In the genomic region with DNA sequence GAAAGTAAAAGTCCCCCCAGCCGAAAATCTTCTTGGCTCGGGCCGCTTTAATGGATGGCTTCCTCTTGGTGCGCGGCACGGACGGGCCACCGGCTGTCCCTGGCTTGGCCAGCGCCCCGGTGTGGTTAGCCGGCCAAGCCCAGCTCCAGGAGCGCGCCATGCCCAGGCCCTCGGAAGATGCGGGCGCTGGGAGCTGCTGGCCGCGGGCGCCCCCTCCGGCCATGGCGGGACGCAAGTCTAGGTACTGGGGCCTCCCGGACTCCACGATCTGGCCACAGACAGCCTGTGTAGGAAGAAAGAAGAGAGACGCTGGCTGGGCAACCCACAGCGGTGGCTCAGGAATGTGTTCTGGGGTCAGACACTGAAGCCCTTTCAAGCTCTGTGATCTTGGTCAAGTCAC, we compare ENCODE assay signal across 8 mouse cellular contexts. TPM values are rescaled to one million over a fixed set of nuclear protein-coding genes. Genes with fewer than 3 reads are reported as not detected.
A peak's percentile ranks its signal among the peaks of the same experiment; 100 is the strongest.
DNase-seq lines count a peak whose midpoint lies in the region; ATAC-seq lines count a peak whose summit lies in the region.

No protein-coding gene starts in this region.

- H3K4me3 ChIP-seq in kidney, embryonic 14.5 days (ENCODE audit: low read length): peak overlapping the region; percentile 25
- peak overlapping the region; percentile 34 for H3K4me3 ChIP-seq in stomach, embryonic 15.5 days (replicated peaks)

- WGBS in kidney, embryonic 14.5 days: 1% methylated on average over 26 of the region's 26 CpGs
- under 1% methylated on average over 26 of the region's 26 CpGs for WGBS in stomach, embryonic 15.5 days

- ATAC-seq in kidney, embryonic 14.5 days (ENCODE audit: low FRiP score, low TSS enrichment): peak; percentile 46
- ATAC-seq in stomach, embryonic 15.5 days (ENCODE audit: insufficient read depth, low FRiP score, low read depth): no peak

- H3K4me2 ChIP-seq in kidney, embryonic 14.5 days (replicated peaks; ENCODE audit: low read depth, low read length): peak overlapping the region; percentile 29
- peak overlapping the region; percentile 62 for H3K4me2 ChIP-seq in stomach, embryonic 15.5 days

- H3K36me3 ChIP-seq in kidney, embryonic 14.5 days (ENCODE audit: control insufficient read depth, insufficient read depth, low read length): no peaks in the 10 kb centered on the region
- H3K36me3 ChIP-seq in stomach, embryonic 15.5 days: no peaks in the 10 kb centered on the region

- H3K9ac ChIP-seq in kidney, embryonic 14.5 days (ENCODE audit: low read depth, low read length): no peak overlapping the region
- 0 out of 2 replicates have a peak overlapping the region, but pooled peaks have one; percentile 19 for H3K9ac ChIP-seq in stomach, embryonic 15.5 days

- peaks cover 16% of the 10 kb centered on the region for H3K4me1 ChIP-seq in kidney, embryonic 14.5 days (ENCODE audit: control insufficient read depth, insufficient read depth, low read length)
- H3K4me1 ChIP-seq in stomach, embryonic 15.5 days: peaks cover 33% of the 10 kb centered on the region

- H3K9me3 ChIP-seq in kidney, embryonic 14.5 days (ENCODE audit: control insufficient read depth, low read length): no peaks in the 10 kb centered on the region
- no peaks in the 10 kb centered on the region for H3K9me3 ChIP-seq in stomach, embryonic 15.5 days

- H3K27ac ChIP-seq in kidney, embryonic 14.5 days (ENCODE audit: low read depth, low read length): no peak overlapping the region
- H3K27ac ChIP-seq in stomach, embryonic 15.5 days: no peak overlapping the region

- DNase-seq in right cerebral cortex, postnatal 4 days: peak; percentile 56
- no peak for DNase-seq in right cerebral cortex, postnatal 25 days
- DNase-seq in cerebellum, postnatal 14 days: peak; percentile 77 to 79
- DNase-seq in gastrocnemius, postnatal 36 days: peak; percentile 49 to 65
- peak; percentile 69 for DNase-seq in lung, postnatal 14 days
- no peak for DNase-seq in ovary, adult 18-20 months (ENCODE audit: low spot score)

- intact Hi-C loops in gastrocnemius, postnatal 36 days (cut with DNase I): no loop called here

- peaks cover 81% of the 10 kb centered on the region for H3K27me3 ChIP-seq in kidney, embryonic 14.5 days (ENCODE audit: control insufficient read depth, insufficient read depth, low read length)
- peaks cover 78% of the 10 kb centered on the region for H3K27me3 ChIP-seq in stomach, embryonic 15.5 days (replicated peaks)

RNA-seq across cellular contexts. Expression of gene Shmt2, which starts 4.4 kb away (rescaled TPM):
- 10 to 100 TPM; 23.4 to 26.4 TPM for total RNA-seq in gastrocnemius, postnatal 36 days (2021)
- polyA plus RNA-seq in kidney, embryonic 14.5 days (2014; fragmentation: Nextera tagmentation; extraction: Ambion mirVana): 68.9 and 99.8 TPM in 2 replicates
- 142 and 144 TPM in 2 replicates for polyA plus RNA-seq in stomach, embryonic 15.5 days (2015; fragmentation: Nextera tagmentation; extraction: Ambion mirVana)

RNA-seq across cellular contexts. Expression of gene Nxph4, which starts 7.7 kb away (rescaled TPM):
- total RNA-seq in gastrocnemius, postnatal 36 days (2021): under 1 TPM; 0.20 TPM
- polyA plus RNA-seq in kidney, embryonic 14.5 days (2014; fragmentation: Nextera tagmentation; extraction: Ambion mirVana): 0.49 and 1.2 TPM in 2 replicates
- polyA plus RNA-seq in stomach, embryonic 15.5 days (2015; fragmentation: Nextera tagmentation; extraction: Ambion mirVana): 5.0 and 5.4 TPM in 2 replicates

RNA-seq across cellular contexts. Expression of gene Ndufa4l2, which starts 11.9 kb away (rescaled TPM):
- 10 to 100 TPM; 11.0 to 11.3 TPM for total RNA-seq in gastrocnemius, postnatal 36 days (2021)
- polyA plus RNA-seq in kidney, embryonic 14.5 days (2014; fragmentation: Nextera tagmentation; extraction: Ambion mirVana): 27.1 and 32.7 TPM in 2 replicates
- 92.8 and 117 TPM in 2 replicates for polyA plus RNA-seq in stomach, embryonic 15.5 days (2015; fragmentation: Nextera tagmentation; extraction: Ambion mirVana)

RNA-seq across cellular contexts. Expression of gene Stac3, which starts 25.2 kb away (rescaled TPM):
- total RNA-seq in gastrocnemius, postnatal 36 days (2021): 100 to 1,000 TPM; 342 to 376 TPM
- polyA plus RNA-seq in kidney, embryonic 14.5 days (2014; fragmentation: Nextera tagmentation; extraction: Ambion mirVana): 0.39 and 0.50 TPM in 2 replicates
- polyA plus RNA-seq in stomach, embryonic 15.5 days (2015; fragmentation: Nextera tagmentation; extraction: Ambion mirVana): 0.92 and 1.7 TPM in 2 replicates

Comparison
In these comparisons a context has a peak if more than half of its experiments do, and no peak if none do; other contexts are left out.
1. DNase-seq: peak in right cerebral cortex, postnatal 4 days (single experiment), cerebellum, postnatal 14 days (2 of 2), gastrocnemius, postnatal 36 days (2 of 2) and lung, postnatal 14 days (single experiment); none in right cerebral cortex, postnatal 25 days (single experiment) and ovary, adult 18-20 months (single experiment).